Mouse (Mus musculus): ENCODE data around the gene Olfr221.
"Not testable (repeated sequence)": the region's sequence is repeated elsewhere in the genome, so short reads cannot be mapped to it uniquely, and the experiment has no call there.

The Olfr221 gene

DNA sequence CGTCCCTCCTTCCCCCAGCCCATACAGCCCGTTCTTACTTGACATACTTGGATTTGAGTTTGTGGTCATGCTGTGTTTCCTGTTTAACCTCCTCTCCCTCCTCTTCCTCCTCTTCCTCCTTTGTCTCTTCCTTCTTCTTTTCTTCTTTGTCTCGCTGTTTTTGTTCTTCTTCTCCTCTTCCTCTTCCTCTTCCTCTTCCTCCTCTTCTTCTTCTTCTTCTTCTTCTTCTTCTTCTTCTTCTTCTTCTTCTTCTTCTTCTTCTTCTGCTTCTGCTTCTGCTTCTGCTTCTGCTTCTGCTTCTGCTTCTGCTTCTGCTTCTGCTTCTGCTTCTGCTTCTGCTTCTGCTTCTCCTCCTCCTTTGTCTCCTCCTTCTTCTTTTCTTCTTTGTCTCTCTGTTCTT lies at the start of gene Olfr221:
TSS of gene Olfr221 (minus strand) at position 101 of the 400 bp plus-strand sequence.
- DNase-seq (ENCODE audit: low spot score), result not testable (repeated sequence)

DNA sequence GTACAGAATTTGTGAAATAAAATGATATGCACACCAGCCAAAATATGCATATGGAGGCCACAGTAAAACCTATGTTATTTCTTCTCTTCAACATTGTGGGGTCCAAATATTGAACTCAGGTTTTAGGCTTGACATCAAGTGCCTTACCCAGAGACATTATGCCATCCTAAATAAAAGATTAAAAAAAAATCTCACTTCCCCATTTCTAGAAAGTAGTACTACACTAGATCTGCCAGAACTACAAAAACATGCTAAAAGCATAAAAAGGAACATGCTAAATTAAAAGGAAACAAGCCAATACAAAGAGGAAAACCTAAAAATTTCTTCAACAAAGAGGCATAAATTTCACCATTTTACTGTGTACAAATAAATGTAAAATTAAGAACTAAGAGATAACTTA lies 40.8 kb upstream of the Olfr221 start:
- no peak for DNase-seq (ENCODE audit: low spot score)

DNA sequence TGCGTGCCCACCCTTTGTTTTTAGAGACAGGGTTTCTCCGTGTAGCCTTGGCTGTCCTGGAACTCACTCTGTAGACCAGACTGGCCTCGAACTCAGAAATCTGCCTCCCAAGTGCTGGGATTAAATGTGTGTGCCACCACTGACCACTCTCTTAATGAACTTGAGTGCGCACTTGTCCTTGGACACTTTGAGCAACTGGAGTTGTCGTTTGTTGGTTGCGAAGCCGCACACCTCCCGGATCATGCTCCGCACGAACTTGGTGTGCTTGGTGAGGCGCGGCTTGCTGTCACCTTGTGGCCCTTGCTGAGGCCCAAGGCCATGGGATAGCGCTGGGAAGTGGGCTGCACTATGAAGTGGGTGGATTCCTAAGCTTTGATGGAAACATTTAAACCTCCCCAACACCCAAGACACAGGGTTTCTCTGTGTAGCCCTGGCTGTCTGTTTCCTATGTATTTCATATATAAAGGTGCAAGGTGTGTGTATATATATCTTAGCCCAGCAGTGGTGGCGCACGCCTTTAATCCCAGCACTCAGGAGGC lies 29.4 kb upstream of the Olfr221 start:
- no peak for DNase-seq (ENCODE audit: low spot score)

DNA sequence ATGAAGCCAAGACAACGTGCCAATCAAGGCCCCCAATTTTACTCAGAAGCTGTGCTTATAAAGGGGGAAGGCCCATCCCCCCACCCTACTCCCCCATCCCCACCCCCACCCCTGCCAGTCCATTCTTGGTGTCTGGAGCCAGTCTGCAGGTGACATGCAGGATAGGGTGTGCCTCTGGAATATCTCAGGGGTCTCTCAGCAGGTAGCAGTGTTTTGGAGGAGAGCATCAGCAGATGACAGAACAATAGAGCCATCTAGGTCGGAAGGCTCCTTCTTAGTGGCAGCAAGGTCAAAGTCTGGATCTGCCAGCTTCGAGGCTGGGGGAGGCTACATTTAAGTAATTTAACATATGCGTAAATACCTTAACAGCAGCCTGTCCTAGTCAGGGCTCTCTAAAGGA lies 23.9 kb upstream of the Olfr221 start:
- no peak for DNase-seq (ENCODE audit: low spot score)

DNA sequence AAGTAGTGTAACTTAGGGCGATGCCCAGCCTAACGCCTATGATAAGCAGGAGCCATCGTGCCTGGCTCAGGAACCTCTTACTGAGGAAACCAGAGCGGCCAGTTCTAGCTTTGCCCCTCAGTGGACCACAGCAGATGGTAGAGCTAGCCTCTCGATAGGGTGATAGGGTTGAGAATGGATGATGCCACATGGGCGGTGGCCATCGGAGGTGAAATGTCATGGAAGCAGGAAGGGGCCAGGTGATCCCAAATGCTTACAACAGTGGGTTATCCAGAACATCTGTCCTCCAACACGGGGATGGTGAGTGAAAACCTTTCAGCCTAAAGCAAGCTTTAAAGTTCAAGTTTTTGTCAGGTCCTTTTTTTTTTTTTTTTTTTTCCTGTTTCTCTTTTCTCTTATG lies 19.5 kb upstream of the Olfr221 start:
- no peak for DNase-seq (ENCODE audit: low spot score)

DNA sequence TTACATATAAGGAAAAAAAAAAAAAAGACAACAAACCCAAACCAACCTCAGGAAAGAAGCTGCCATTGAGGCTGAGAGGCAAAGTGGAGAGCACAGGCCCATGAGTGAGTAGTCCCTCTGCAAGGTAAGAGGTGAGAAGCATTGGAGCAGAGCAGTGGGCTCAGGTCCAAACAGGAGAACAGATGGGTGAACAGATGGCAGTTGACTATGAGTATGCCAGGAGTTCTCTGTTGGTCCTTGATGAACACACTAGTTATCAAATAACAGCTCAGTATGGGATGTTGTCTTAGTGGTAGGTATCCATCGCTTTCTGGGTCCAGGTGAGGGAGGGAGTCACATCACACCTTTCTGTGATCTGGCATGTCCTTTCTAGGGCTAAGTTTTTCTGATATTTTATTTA lies 18.5 kb upstream of the Olfr221 start:
- no peak for DNase-seq (ENCODE audit: low spot score)

DNA sequence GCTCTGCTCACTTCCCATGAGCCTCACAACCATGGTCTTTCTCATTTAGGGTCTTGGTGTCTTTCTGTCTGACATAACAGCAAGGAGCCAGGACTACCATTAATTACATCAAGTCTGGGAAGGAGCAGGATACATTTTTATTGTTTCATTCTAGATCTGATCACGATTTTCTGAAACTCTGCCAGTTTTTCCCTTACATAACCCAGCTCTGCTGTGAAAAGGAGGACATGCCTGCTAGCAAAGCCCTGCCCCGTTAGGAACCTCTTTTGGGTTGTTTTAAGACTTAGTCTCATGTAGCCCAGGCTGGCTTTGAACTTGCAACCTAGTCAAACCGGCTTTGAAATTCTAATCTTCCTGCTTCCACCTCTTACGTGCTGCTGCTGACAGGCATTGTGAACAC lies 17.7 kb upstream of the Olfr221 start:
- DNase-seq (ENCODE audit: low spot score), result no peak

DNA sequence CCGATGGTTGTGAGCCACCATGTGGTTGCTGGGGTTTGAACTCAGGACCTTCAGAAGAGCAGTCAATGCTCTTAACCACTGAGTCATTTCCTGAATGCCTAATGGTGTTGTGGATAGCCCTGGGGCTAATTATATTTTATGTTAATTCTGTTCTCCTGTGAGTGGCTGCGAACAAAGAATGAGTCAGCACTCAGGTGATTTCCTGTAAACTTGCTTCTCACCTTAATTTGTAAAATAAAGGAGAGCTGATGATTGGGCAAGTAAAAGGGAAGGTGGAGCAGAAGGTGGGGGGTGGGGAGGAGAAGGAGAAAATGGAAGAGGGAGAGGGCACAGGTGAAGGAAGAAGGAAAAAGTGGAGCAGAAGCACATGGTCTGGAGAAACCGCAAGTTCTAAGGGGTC lies 10.5 kb upstream of the Olfr221 start:
- not testable (repeated sequence) for DNase-seq (ENCODE audit: low spot score)

DNA sequence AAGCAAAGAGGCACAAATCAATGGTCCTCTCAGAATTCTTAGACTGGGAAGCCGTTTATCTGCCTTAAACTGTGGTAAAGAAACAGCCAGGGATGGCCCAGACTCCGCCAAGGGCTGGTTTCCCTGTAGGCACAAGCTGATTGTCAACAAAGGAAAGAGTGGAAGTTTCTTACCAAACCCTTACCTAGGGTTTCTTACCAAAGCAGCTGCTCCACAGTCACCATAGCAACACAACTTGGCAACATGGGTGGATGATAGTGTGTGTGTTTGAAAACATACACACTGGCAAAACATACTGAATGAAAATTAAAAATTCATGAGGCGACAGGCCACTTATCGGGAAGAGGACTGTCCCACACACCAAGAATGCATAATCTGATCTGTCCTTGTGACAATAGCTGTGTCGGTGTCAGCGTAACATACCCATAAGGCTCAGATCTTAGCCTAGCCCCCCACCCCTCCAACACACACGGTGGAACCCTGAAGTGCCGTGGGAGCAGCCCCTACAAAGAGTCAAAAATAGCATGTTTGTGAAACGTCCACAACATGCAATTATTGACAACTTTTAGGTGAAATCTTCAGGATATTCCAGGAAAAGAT lies 3.8 kb upstream of the Olfr221 start:
- no peak for DNase-seq (ENCODE audit: low spot score)

DNA sequence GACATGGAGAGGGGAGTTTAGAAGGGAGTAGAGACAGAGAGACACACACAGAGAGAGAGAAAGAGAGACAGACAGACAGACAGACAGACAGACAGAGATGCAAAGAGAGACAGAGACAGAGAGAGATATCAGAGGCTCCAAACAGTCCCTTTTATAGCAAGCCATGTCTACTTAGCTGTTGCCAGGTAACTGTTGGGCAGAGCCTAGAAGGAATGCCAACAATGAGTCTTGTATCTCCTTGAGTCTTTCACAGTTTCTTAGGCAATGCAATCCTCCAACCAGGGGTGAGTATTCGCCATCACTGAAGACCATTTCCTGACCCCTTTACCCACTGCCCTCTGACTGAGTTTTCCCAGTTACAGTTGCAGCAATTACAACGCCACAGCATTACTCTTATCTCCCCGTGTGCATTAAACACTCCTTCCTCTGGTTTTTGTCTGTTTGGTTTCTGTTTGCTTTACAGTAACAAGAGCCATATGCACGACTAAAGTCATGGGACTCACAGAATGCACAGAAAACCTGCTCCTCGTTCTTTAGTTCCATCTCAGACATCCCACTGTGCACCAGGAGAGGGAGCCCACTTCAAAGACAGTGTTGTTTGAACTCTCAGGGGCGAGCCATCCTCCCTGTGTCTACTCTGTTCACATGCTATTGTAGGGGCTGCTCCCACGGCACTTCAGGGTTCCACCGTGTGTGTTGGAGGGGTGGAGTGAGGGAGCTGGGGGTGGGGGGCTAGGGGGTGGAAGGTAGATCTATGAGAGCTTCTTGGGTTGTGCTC lies 2.8 kb upstream of the Olfr221 start:
- peak; percentile 56 for DNase-seq (ENCODE audit: low spot score)

DNA sequence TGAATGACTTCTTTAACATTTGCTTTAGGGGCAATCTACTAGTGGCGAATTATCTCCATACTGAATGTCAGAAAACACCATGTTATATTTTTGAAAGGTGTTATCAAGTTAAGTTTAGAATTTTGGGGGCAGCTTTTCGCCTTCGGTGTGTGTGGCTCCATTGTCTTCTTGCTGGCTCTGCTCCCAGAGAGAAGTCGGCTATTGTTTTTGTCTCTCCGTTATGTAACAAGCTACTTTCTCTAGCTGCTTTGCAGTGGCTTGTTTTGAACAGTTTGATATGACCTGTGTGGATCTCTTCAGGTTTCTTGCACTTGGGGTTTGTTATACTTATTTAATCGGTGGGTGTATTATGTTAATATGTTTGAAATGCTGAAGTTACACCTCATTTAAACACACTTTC lies 1.2 kb upstream of the Olfr221 start:
- no peak for DNase-seq (ENCODE audit: low spot score)

DNA sequence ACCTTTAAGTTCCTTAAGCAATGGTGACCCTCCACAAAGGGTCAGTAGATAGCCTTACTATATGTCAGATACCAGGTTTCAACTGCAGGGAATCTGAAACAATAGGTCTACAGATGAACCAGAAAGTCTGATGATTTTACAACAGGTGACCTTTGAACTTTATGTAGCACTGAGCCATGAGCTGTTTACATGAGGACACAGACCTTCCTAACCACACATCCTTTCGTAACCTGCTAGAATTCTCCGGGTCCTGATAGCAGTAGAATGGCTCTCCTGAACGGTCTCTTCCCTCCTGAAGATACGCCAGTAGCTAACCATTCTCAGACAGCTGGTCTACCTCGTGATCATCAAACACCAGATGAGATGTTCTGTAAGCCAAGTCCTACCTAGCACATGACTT lies 2.9 kb downstream of the Olfr221 start:
- DNase-seq (ENCODE audit: low spot score), result no peak

DNA sequence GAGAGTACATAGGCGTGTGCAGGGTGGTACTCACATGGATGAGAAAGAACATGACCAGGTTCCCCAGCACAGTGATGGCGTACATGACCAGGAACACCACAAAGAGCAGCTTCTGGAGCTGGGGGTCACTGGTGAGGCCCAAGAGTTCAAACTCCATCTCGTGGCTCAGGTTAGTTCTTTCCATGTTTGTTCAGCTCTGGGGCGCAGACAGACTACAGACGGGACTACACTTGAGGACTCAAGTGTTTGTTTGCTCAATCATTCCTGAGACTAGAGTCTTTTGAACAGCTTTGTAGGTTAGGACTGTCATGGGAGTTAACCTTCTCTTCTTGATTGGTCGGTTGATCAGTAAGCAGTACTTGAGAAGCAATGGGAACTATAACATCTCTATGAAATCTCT lies 6.3 kb downstream of the Olfr221 start:
- DNase-seq (ENCODE audit: low spot score), result no peak

DNA sequence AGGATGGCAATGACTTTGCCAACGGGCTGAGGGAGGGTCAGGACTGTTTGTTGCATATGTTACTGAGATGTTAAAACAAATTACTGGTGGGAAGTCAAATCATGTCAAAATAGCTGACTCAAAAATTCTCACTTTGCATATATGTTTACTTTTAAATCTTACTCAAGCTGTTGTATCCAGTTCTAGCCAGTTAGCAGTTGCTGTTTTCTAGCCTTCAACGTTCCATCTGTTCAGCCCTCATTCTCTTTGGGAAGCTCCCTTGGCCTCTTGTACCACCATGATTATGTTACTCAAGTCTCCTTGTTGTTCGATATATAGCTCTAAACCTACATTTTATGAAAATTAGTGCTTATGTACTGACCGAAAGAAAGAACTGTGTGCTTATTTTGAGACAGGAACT lies 15.9 kb downstream of the Olfr221 start:
- DNase-seq (ENCODE audit: low spot score), result no peak

DNA sequence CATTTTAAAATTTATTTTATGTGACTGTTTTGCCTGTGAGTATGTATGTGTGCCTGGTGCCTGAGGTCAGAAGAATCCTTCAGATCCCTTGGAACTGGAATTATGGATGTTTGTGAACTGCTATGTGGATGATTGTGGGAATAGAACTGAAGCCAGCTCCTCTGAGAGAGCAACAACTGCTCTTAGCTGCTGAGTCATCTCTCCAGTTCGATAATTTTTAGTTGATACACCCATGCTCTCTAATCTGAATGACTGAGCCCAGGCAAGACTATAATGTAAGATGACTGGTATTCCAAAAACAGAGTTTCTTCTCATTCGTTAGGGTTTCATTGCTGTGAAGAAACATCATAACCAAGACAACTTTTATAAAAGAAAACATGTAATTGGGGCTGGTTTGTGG lies 18.1 kb downstream of the Olfr221 start:
- DNase-seq (ENCODE audit: low spot score), result no peak

DNA sequence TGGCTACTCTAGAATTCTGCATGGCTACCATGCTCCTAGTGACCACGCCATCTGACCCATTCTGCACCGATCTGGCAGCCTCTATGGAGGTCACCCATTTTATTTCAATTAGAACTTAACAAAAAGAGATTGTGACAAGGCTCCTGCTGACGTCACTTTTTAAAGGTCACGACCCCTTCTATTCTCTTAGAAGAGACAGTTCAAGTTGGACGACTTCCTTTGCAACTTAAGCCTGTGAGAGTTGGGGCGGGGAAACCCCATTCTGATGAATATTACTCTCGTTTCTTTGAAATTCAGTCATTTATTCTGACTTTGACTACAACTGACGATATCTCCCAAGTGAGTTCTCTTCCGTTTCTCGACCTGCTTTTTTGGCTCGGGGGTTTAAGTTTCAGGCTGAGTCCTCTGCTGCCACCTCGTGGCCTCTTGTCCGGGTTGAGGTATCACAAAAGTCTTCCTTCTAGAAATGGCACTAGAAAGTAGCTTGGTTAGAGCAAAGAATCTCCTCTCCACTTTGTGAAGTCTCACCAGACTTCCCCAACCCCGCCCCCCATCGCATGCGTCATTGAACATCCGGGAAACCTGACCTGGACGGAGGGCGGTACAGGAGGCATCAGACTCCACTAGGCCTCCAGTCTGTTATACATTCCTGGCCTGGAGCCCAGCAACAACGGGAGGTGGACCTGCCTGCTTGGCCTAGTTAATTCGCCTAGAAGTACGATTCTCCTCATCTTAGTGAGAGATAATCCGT lies 19.4 kb downstream of the Olfr221 start:
- DNase-seq (ENCODE audit: low spot score), result peak; percentile 94

DNA sequence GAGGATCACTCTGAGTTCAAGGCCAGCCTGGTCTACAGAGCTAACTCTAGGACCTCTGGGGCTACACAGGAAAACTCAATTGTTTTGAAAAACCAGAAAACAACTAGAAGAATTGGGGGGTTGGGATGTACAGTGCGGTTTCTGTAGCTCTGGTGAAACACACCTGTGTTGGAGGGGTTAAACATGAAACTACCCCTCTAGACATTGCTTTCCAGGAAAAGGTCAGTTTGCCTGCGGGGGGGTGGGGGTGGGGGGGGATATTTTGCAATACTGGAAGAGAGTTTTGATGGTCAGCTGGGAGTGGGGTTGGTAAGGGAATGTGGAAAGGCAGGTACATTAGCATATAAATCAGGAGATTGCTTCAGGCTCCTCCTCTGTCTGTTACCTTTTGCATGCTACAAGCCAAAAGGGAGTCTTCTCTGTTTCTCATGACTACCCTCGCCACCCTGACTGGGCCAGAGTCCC lies 20.0 kb downstream of the Olfr221 start:
- DNase-seq (ENCODE audit: low spot score), result no peak

DNA sequence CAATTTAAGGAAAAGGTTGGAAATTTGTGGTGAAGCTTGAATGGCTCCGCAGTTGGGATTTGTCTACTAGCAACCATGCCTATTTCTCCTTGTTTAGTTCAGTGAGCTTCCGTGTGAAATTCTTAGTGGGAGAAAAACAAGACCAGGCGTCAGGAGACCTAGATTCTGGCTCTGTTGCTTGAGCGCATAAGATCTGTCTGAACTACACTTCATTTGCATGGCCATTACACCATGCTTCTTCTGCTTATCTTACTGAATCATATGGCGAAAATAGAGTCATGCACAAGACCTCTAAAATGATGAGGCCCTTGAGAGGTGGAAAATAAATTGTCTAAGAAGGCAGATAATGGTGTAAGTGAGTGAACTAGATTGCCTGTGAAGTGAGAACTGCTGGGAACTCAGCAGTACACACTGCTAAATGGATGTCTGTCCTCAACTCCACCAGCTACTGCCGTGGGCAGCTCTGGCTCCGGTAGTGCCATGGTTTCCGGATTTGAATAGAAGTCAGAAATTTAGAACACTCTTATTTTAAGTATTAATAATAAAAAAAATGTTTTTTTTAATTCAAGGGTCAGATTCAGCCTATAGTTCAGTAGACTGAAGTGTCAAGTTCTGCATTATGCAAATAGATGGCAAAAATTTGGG lies 20.6 kb downstream of the Olfr221 start:
- no peak for DNase-seq (ENCODE audit: low spot score)

DNA sequence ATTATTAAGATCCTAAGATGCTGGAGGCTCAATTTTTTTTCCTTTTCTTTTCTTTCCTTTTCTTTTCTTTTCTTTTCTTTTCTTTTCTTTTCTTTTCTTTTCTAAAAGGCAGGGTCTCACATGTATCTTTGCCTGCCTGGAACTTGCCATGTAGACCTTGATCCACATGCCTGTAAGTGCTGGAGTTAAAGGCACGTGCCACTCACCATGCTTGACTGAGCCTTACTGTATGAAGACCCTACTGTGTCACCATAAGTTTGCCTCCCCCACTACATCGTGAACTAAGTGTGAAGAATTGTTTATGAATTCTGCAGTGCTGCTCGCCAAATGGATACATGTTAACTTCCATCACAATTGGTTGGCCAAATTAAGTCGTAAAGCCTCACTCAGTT lies 21.1 kb downstream of the Olfr221 start:
- DNase-seq (ENCODE audit: low spot score), result no peak

DNA sequence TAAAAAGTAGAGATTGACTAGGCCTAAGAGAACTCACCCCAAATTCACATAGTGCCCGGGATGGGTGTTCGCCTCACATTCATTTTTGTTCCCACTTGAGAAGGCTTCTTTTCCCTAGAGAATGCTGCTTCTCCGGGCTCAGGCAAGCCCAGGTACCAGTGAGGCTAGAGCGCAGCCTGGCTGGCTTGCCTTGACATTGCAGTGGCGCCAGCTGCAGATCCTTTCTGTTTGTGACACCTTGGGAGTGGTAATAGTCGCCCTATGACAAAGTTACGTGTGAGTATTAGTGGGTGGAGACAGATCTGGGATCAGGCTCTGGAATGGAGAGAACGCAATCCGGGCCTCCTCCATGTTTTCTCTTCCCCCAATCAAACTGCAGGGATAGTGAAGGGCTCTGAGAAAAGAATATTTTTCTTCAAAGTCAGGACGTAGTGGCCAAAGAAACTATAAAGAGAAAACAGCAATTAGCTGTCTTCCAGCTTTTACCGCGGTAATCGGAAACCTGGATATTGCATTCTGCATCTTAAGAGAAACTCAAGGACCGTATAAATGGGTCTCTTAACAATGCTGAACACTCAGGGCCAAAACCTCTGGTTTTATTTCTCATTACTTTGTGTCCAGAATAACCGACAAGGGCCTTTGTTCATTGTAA lies 21.6 kb downstream of the Olfr221 start, which contains the start of gene Zfp219:
TSS of gene Zfp219 (minus strand) at position 248 of the 652 bp plus-strand sequence.
- peak; percentile 91 for DNase-seq (ENCODE audit: low spot score)

DNA sequence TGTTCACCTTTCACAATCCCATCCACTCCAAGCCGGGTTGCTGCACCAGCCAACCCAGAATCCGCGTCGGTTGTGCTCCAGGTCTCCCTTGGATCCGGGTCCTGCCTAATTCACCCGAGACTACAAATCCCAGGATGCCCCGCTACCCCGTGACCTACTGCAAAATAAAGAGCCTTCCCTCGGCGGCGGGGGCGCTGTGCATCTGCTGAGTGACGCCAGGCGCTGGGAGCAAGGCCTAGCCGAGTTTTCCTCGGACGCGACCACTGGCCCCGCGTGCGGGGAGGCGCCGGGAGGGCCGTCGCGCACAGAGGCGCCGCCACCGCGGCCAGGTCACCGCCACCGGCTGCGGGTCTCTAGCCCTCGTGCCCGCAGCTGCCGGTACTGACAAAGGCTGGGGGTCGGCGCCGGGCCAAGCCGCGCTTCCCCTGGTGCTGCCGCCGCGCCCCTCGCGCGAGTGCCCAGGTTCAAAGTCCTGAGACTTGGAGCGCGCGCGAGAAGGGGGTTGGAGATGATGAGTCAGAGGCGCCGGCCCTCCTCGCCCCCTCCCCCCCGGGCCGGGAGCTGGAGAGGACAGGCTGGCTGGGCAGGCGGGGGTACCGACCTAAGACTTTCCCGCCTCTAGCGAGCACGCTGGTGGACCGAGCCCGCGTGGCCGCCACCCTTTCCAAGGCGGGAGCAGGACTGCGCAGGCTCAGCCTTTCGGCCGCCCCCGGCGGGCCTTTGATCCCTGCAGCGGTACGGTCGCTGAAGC lies 22.5 kb downstream of the Olfr221 start:
- DNase-seq (ENCODE audit: low spot score), result peak; percentile 98

All from MN1 (cell line).